Mouse (Mus musculus) monocyte, adult 2 months (primary cell): ENCODE measurements around the gene Fam222a.

ENCODE experiments used
- DNase-seq, 2 experiments: peaks; one replicate each; pipeline ENCODE4 v3.0.0; 2022; ENCODE audit warnings: low spot score in 2 of 2, low read depth in 1 of 2

Fam222a gene

GRCm38 (mm10) chr5:114557765-114558731, 9.8 kb upstream of the Fam222a start:
- DNase-seq, result no peak

DNA sequence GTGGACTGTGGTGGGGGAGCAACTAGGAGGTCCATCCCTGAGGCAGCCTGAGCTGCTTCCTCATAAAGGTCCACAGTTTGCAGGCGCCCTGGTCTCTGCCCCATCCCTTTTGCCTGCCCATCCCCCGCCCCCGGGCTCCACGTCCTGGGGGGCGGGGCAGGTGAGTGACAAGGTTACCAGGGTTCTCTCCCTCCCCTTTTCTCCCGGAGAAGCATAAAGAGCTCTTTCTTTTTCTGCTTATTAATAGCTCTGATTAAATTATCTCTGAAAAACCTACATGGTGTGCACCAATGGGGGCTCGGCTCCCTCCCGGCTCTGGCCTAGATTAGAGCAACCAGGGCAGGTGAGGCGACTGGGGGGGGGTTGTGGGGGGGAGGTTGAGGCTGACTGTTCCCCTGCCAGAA, 7.3 kb upstream of the Fam222a start:
- DNase-seq, result no peak

GRCm38 (mm10) chr5:114560965-114561364, 6.9 kb upstream of the Fam222a start:
- DNase-seq, result no peak

DNA sequence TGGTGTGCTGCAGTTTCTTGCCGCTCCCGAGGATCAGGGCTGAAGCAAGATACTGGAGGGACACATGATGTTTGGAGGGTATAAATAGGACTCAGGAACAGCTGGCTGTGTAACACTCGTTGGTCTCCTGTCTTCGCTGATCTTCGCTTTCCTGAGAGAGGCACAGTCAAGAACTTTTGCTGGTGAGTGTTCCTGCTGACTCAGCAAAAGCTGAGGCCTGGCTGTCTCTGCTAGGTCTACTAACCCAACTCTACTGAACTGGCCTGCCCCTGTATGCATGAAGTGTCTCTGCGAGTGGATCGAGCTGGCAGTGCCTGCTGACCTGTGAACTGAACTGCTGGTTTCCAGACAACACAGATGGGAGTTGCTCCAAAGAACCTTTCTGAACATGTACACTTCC, 3.8 kb upstream of the Fam222a start:
- no peak for DNase-seq

- no peak for DNase-seq
Measured at GRCm38 (mm10) chr5:114565305-114565704, 2.5 kb upstream of the Fam222a start.

- no peak for DNase-seq
Measured at GRCm38 (mm10) chr5:114565751-114566150, 2.1 kb upstream of the Fam222a start.

DNA sequence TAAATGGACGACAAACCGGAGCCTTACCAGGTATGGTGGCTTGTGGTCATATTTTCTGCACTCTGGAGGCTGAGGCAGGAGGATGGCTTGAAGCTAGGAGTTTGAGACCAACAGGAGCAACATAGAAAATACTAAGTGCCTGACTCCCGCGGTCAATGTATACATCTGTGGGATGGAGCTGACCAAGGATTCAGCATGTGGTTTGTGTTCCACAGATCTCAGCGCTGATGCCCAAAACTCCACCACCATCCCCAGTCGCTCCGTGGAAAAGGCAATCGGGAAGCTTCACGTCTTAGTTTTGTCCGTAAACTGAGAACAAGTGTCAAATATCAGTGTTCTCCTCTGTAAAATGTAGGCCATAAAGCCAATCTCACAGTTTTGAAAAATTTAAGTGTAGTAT, 1.4 kb upstream of the Fam222a start:
- no peak for DNase-seq

GRCm38 (mm10) chr5:114567075-114567517, 720 bp upstream of the Fam222a start:
- DNase-seq, result peak; percentile 57 to 71

DNA sequence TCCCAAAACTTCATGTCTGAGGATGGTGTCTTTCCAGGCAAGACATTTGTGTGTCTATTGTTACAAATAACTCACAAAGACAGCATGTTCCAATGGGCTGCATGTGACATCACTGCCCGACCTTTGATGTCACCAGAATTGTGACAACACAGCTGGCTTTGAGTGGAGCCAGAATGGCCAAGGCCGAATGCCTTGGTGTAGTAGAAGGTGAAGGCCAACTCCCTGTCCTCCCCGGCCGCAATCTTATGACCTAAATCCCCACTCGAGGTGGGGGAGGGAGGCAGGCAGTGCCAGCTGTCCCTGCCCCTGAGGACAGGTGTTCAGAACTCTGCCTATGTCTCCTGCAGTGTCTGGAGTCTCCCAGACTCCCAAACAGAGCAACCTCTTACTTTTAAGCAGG, 1.0 kb downstream of the Fam222a start:
- no peak for DNase-seq

GRCm38 (mm10) chr5:114569918-114570670, 2.3 kb downstream of the Fam222a start:
- no peak for DNase-seq

DNA sequence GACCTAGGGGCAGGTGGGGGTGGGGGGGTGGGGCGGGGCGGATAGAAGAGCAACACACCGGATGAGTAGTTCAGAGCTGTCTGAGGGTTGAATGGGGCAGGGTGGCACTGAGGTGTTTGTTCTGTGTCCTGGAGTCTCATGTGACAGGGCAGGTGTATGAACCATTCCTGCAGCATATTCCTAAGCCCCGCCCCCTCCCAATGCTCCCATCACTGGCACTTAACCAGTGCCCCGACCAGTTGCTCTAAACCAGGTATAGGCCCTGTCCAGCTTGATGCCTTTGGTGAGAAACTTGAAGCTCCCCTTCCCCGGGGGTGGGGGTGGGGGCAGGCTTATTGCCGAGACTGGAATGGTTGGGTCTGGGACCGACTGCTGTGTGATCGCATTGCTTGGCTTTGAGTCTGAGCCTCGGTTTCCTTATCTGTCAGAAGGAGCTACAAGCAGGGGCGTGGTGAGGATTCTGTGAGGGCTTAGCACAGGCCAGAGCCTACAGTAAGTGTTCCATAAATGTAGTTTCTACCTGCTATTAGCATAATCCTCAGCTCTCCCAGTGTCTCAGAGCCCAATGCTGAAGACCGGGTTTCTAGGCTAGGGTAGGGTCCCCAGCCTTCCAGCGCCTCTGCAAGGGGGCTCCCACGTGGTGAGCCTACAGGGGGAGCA, 3.1 kb downstream of the Fam222a start:
- DNase-seq, result no peak

DNA sequence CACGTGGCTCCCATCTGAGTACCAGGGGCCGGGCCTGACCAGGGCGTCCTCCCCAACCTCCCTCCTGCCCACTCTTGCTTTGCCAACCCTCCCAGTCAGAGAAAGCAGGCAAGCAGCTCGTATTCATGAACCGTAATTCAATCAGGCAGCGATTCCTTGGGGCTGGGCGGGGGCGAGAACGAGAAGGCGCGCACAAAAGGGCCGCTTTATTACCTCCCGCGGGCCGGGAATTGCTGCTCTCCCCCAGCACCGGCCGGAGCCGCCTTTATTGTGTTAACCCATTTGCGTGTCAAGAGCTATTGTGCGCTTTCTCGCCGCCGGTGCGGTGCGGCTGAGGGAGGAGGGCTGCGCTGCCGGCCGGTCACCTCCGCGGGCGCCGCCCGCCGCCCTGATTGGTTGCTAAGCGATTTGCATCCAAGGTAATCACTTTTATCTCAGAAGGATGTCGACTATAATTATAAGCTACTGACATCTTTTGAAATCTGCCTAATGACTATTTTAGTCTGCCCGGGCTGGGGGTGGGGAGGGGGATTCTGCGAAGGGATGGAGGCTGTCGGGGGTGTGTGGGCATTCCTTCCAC, 3.7 kb downstream of the Fam222a start:
- no peak for DNase-seq

DNA sequence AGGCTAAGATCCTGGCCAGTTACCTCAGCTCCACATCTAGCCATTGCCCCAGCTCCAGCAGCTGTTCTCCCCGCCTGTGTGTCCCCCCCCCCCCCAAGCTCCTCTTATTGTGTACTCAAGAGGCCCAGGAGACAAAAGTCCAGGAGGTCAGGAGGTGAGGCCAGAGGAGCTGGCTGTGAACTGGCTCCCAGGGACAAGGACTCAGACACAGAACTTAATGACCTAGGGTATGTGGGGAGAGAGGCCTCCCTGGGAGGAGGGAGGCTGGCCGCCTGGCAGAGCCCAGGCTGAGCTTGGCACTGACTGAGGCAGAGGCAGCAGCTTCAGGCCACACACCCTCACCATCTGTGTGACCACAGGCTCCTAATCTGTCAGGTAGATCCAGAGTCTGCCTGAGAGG, 5.2 kb downstream of the Fam222a start:
- DNase-seq, result no peak

DNA sequence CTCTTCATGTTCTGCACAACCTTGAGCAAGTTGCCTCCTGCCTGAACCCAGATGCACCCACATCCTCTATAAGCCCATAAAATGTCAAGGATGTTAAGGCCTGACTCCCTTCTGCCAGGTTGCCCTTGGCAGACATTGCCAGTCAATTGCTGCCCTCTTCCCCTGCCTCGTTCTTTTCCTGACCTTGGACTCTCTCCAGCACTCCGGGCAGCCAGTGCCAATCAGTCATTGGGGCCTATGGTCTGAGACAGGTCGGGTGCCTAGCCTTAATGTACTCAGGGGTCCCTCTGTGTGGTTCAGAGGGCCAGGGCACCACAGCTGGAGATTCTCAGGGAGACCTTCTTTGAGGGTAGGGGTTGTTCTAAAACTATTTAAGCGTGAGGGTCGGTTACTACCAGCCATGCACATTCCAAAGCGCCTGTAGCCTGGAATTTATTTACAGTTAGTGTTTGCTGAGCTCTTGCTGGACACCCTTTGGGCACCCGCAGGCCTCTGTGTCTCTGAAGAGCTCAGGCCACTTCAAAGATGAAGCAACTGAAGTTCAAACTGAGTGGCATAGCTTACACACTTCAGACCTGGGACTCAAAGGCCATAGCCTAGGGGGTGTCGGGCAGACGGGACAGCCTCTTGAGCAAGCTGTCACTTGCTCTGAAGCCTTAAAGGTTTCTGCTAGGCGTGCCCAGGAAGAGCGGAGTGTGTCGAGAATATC, 6.3 kb downstream of the Fam222a start:
- DNase-seq, result no peak

DNA sequence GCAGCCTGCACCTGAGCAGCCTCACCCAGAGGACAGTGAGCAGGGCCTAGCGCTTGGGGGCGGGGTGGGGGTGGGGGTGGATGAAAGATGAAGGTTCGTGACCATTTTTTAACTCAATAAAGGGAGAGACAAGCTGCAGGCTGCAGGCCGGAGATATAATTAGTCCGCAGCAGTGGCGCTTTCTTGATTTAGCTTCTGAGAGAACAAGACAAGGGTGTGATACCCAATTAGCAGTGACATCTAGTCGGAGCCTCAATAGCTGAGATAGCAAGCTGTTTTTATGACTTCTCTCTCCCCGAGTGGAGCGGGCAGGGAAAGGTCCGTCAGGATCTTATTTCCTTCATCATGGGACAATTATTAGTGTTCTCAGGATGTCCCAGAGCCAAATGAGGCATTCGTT, 7.2 kb downstream of the Fam222a start:
- DNase-seq, result no peak

DNA sequence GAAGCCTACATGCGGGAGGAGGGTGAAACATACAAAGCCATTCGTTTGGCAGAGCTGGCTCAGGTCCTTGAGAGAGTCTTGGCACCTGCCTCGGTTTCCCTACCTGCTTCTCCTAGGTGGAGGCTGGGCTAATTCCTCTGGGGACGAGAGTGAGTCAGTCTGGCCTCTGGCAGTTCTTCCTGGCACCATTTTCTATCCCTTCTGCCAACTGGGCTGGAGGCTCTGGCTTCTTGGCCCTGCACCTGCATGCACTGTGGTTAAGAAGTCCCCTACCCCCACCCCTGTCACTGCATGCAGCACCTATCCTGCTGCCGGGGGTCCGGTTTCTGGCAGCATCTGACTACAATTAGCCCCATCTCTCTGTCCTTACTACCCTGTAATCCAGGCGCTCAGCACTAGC, 7.7 kb downstream of the Fam222a start:
- no peak for DNase-seq

- no peak for DNase-seq
Measured at GRCm38 (mm10) chr5:114575986-114576605, 8.3 kb downstream of the Fam222a start.

DNA sequence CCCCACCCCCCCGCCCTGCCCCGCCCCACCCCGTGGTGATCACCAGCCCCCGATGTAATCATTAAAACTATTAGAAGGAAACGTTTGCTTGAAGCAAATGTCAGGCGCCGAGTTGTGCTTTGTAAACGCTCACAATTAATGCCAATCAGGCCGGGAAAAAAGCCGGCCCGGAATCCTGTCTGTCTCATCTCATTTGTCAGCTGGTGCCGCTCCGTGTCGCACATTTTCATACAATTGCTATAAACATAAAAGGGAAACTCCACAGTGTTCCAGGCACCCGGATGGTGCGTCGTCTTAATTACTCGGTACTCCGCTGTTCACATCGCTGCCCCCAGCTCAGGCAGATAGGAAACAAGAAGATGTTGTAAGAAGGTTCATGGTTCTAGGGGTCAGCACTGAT, 10.5 kb downstream of the Fam222a start:
- DNase-seq, result no peak

- DNase-seq, result no peak
Measured at GRCm38 (mm10) chr5:114579714-114580357, 12.0 kb downstream of the Fam222a start.

DNA sequence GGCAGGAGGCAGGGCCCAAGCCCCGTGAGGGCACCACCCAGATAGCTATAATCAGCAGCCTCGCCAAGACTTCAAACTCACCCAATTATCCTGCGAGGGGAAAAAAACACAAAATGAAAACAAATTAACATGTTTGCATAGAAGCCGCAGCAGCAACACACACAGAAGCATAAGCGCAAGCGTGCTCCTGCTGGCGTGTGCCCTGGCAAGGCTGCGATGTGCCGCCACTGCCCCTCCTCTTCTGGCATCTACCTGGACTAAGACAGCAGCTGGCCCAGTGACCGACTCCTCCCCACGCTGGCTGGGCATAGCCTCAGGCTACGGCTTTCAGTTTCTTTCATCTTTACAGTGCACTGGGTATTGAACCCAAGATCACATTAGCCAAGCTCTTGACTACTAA, 13.7 kb downstream of the Fam222a start:
- no peak for DNase-seq
